Mouse (Mus musculus) gastrocnemius, postnatal 25 days (tissue): ENCODE results near the gene Tub. TPM values are rescaled to one million over a fixed set of nuclear protein-coding genes. Genes with fewer than 3 reads are reported as not detected.
A peak's percentile ranks its signal among the peaks of the same experiment; 100 is the strongest.

Experiments
- DNase-seq: peaks from one replicate; pipeline ENCODE4 v3.0.0; 2022
- long read RNA-seq, 2 experiments: library from polyadenylated mRNA; stranded (forward); transcript quantifications; one replicate each; pipeline ENCODE4 v2.0.0; 2021
- total RNA-seq, 2 experiments: library from RNA; stranded (reverse); gene quantifications; 1 replicate in 1 of 2; 2 replicates in 1 of 2; pipeline ENCODE4 v1.2.3; 2021

The Tub gene
- total RNA-seq, result under 1 TPM; 0.69 to 0.70 TPM
- long read RNA-seq, experiment 1, partial matches to known transcripts, result 0 of 2 reads
- long read RNA-seq, experiment 1, other reads (novel, unspliced or antisense), result 2 of 2 reads
- long read RNA-seq, experiment 2, result 0 reads

- DNase-seq, result peak; percentile 10
Measured at GRCm38 (mm10) chr7:108950312-108950761, at the start of gene Tub. Gene Tub, plus strand, starts transcription at chr7:108950338.

DNA sequence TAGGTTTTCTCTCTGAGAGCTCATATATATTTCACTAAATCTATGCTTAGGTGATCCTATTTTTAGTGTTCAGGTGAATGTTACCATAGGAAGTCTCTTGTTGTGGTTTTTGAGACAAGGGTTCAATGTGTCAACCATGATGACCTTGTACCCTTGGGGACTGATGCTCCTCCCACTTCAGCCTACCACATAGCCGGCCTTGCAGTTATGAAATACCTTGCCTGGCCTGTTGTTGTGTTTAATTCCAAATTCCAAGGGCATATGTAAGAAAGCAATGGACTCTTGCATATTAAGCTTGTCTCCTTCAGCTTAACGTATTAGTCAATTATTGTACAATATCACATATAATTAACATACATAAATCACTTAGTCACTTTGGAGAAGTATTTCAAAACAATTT, 46.2 kb upstream of the Tub start:
- DNase-seq, result no peak

GRCm38 (mm10) chr7:108927043-108927442, 23.1 kb upstream of the Tub start:
- DNase-seq, result no peak

DNA sequence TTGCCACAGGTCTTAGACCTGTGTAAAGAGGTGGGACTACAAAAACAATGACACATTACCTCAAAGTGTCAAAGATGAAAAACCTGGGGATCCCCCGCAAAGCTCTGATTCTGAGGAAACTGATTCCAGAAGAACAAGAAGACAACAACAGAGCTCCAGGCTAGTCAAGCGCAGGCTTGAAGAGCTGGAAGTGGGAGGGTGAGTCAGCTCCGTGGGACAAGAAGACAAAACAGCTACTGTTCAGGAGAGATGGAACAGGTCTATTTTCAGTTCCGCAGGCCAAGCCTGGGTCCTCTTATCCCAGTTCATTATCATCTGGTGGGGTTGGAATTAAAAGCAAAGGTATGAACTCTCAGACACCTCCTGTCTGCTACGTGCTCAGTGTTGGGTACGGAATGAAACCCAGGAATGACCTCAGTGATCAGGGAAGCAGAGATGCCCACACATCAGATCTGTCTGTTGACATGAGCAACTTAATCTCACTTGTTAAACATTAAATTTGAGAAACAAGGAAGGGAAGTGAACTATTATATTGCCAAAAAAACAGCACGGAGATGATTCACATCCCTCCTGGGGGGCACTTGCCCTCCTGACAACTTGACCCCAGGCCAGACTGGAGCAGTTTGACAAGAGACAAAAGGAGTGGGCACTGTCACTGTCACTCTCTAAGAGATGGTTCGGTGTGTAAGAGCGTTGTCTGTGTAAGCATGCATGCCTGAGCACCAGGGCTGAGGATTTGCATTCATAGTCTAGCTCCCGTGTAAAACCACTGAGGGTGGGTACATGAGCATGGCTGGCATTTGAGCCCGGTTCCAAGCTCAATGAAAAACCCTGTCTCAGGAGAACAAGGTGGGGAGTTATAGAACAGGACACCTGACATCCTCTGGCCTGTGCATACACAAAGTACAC, 21.6 kb upstream of the Tub start:
- DNase-seq, result no peak

- no peak for DNase-seq
Measured at GRCm38 (mm10) chr7:108929726-108930393, 20.3 kb upstream of the Tub start, which contains the start of gene Nlrp10. Gene Nlrp10, minus strand, starts transcription at chr7:108930178.

- DNase-seq, result peak; percentile 90
Measured at GRCm38 (mm10) chr7:108933794-108934731, 16.1 kb upstream of the Tub start, which contains the start of gene Eif3f. Gene Eif3f, plus strand, starts transcription at chr7:108934417.

DNA sequence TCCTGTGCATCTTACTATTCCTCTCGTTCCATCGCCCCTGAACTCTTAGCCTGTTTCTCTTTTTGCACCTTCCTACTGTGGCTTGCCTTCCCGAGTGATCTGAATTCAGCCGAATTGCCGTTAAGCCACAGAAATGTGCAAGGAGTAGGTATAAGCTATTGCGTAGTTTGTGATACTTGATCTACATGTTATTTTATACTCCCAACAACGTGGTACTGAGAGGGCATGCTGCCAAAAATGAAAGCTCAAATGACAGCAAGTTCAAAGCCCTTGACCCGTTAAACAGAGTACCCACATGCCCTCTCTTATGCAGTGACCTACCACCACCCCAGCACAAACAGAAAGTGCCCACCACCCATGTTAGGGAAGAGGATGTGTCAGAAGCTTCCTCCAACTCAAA, 15.3 kb upstream of the Tub start:
- no peak for DNase-seq

- DNase-seq, result no peak
Measured at GRCm38 (mm10) chr7:108935411-108935810, 14.7 kb upstream of the Tub start.

DNA sequence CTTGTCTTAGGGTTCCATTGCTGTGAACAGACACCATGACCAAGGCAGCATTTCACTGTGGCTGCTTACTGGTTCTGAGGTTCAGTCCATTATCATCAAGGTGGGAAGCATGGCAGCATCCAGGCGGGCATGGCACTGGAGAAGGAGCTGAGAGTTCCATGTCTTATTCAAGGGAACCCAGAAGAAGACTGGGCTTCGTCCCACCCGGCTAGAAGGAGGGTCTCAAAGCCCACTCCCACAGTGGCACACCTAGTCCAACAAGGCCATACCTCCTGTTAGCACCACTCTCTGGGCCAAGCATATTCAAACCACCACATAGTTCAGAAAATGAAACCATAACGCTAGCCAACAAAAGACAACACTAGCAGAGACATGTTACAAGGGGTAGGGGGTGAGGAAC, 13.5 kb upstream of the Tub start:
- no peak for DNase-seq

DNA sequence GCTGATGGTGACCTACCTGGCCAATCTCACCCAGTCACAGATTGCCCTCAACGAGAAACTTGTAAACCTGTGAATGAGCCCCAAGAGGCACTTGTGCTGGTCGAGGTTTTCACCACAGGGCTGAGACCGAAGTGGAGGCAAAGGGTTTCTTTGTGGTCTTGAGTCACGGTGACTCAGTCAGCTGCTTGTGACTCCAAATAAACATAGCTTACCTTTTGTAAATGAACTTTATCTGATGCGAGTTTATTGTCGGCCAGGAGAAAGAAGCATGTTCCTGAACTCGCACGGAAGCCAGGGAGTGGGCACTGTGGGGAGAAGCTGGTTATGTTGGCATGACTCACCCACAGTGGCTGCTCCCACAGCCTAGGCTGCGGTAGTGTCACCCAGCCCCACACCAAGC, 8.7 kb upstream of the Tub start:
- DNase-seq, result no peak

DNA sequence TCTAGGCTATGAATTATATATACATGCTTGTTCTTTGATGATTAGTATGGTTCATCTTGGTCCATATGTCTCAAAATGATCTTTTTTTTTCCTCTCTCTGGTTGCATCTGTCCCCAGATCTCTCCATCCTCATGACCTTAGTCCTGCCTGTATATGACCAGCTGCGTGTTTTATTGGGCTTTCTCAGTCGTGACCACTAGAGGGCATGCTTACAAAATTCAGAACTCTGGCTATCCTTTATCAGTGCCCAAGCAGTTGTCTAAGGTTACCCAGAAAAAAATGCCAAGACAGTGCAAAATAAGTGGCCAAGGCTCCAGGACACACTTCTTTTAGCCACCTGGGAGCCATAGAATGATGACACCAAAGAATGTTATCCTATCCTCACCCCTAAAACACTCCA, 6.1 kb upstream of the Tub start:
- no peak for DNase-seq

DNA sequence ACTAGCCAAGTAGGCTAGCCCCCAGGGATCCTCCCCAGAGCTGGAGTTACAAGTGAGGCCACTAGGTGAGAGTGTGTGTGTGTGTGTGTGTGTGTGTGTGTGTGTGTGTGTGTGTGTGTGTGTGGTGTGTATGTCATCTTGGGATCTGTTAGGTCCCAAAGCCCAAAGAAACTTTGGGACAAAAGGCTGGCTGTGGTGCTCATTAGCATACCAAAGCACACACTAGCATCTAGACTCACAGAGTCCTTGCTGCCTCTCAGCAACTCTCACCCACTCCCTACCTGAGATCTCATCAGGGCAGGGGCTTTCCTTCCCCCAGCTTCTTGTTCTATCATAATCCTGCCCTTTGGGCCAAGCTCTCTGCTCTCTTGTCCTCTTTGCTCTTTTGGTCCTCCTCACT, 1.5 kb upstream of the Tub start:
- no peak for DNase-seq

GRCm38 (mm10) chr7:108949301-108949700, 837 bp upstream of the Tub start:
- DNase-seq, result no peak

GRCm38 (mm10) chr7:108950762-108951331, 709 bp downstream of the Tub start:
- no peak for DNase-seq

- no peak for DNase-seq
Measured at GRCm38 (mm10) chr7:108952801-108953200, 2.7 kb downstream of the Tub start.

DNA sequence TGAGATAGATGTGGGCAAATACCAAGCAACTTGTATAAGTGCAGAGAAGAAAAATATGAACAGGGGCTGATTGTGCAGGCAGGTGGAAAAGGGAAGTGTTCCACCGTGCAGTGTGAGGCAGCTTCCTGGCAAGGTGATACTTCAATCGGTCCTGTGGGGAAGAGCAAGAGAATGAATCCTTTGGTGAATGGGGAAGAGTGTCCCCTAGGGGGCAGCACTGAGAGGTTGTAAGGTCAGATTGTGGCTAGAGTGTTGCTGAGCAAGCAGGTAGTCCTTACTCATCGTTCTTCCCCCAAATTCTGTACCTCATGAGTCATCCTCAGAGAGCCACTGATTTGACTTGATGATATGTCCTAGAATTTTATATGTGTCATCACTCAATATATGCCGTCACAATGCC, 4.0 kb downstream of the Tub start:
- DNase-seq, result no peak

DNA sequence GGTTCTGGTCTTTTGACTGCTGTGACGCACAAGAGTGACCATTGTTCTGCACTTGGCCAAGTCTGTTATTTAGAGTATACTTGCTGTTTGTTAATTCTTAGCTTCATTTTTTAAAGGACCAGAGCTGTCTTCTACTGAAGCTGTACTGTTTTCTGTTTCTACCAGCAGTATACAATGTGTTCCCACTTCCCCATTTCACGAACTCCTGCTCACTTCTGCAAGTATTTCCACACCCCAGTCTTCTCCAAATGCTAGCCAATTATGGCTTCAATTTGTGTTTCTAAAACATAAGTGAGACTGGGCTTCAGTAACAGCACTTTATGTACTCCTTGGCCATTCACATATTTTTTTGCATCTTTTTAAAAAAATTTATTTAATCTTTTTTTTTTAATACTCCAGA, 7.6 kb downstream of the Tub start:
- no peak for DNase-seq

DNA sequence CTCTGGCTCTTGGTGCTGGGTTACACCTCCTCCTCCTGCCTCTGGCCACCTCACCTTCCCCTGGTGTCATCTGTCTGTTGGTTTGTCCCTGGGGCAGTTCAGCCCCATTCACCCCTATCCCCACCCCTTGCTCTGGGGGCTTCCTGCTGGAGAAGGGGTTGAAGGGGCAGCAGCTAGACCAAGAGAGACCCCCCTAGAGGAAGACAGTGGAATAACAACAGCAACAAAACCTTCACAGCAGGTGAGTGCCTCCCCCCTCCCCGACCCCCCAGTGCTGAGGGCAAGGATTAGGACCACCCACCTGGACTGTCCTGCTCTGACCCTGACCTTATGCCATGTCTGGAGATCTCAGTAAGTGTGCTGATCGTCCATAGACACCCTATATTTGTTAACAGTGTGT, 15.8 kb downstream of the Tub start:
- DNase-seq, result no peak

DNA sequence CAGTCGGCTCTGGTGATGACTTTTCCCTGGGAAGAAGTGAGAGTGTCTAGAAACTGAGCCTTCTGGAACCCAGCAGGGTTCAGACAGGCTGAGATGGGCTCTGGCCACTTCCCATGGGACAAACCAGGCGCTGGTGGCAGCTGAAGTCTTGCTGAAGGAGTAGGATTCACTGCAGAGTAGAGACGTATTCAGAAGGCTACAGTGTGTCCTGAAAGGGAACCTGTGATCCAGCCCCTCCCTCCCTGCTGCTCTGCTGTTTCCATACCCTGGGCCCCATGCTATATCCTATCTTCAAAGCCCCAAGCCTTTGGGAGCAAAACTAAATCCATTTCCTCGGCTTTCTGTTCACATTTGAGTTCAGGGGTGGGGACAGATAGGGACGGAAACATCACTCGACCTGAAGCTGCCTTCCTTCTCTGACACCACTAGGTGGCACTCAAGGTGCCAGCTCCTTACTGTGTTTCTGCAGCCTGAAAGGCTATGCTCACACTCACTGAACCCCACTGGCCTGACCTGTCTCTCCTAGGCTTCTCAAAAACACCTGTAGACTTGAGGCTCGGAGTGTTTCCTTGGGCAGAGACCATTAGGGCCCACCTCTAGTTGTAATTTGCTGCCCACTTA, 16.7 kb downstream of the Tub start:
- DNase-seq, result peak; percentile 30

GRCm38 (mm10) chr7:108968201-108968600, 18.1 kb downstream of the Tub start:
- no peak for DNase-seq

- no peak for DNase-seq
Measured at GRCm38 (mm10) chr7:108972273-108972672, 22.1 kb downstream of the Tub start.
